Mouse (Mus musculus) frontal cortex, postnatal 36 days (tissue): ENCODE results near the gene Clasp1.
"Not testable (repeated sequence)": the region's sequence is repeated elsewhere in the genome, so short reads cannot be mapped to it uniquely, and the experiment has no call there.

Source experiments
- DNase-seq, 2 experiments: peaks; one replicate each; pipeline ENCODE4 v3.0.0; 2022; ENCODE audit warnings: low spot score in 2 of 2

Clasp1 gene

DNA sequence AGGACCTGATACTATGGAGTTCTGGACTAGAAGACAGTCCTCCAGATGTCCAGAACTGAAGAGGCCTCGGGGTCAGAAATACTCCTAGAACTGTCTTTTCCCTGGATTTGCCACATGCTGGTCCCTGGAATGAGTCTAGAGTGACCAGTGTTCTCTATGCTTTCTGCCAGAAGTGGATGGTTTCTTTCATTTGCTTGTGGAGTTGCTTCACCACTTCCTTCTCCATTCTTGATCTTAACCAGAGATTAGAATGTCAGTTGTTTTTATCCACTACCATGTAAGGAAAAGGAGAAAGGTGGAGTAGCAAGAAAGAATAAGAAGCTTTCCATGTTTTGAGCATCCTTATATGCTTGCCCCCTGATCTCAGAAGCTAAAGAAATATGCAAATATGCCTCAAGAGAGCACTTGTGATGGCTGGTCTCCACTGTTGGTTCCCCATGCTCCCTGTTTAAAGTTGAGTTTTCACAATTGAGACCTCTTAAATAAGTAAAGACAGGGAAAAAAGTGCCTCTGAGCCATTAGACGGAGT lies 191.4 kb downstream of the Clasp1 start:
- DNase-seq: no peak

GRCm38 (mm10) chr1:118581179-118581578 lies 192.3 kb downstream of the Clasp1 start:
- DNase-seq: no peak

GRCm38 (mm10) chr1:118589721-118590120 lies 200.9 kb downstream of the Clasp1 start:
- no peak for DNase-seq

DNA sequence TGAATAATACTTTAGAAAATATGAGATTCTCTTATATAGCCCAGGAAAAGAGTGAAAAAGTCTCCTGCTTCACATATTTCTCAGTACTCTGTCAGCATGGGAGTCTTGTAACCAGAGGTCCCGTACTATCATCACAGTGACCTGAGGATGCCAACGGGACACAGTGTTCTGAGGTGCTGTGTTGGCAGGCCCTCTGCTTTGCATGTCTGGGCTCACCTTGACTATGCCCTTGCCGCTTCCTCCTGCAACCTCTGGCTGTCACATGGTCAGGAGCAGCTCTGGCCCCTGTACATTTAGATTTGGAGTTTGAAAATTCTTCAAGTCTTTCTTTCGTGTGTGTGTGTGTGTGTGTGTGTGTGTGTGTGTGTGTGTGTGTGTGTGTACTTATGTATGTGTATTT lies 204.1 kb downstream of the Clasp1 start:
- no peak for DNase-seq

GRCm38 (mm10) chr1:118595395-118595794 lies 206.5 kb downstream of the Clasp1 start:
- no peak for DNase-seq

DNA sequence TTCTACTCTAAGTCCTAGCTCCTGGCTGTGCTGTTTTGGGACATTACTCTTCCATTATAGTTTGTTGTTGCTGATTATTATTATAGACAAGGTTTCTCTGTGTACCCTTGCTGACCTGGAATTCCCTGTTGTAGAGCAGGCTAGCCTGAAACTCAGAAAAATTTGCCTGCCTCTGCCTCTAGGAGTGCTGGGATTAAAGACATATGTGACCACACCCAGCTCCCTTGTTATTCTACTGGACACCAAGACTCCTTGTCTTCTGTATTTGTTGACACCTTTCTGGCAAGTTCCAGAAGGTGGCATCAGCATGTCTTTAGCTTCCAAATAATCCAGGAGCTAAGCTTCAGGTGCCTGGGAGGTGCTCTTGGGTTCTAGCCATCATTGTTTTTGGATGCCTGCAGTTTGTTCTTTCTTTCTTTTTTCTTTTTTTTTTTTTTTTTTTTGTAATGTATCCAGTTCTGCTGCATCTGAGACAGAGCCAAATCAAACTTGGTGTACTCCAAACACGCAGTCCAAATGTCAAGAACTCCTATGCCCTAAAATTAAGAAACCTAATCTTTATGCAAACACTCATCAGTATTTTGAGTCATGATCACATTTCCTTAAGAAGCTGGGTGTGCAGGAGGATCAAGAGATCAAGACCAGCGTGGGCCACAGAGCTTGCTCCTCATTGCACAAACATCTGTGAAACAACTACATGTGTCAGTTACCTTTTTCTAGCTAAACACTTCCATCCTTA lies 208.8 kb downstream of the Clasp1 start:
- no peak for DNase-seq

- no peak for DNase-seq
Measured at GRCm38 (mm10) chr1:118598339-118598738, 209.5 kb downstream of the Clasp1 start.

DNA sequence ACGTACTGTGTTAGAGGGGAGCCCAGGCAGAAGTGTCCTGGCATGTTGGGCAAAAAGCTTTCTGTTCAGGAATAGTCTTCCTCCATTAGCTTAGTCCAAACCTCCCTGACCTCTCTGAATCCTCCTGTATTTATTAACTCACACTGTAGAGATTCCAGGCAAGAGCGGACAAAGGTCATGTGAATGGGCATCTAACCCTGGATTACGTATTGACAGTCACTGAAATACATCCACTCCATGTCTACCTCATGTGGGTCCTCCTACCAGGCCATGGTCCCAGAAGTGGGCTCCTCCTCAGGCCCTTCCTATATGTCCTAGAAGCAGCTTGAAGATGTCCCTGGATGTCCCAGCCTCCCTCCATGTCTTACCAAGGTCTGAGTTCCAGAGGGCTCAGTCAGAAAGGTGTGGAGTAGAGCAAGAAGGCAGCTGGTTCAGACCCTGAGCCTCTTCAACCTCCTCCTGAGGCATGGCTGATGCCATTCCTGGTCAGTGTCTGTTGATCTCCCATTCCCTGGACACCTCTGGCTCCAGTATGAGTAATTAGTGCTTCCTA lies 224.8 kb downstream of the Clasp1 start:
- DNase-seq: no peak

GRCm38 (mm10) chr1:118621055-118621454 lies 232.2 kb downstream of the Clasp1 start:
- not testable (repeated sequence) for DNase-seq

DNA sequence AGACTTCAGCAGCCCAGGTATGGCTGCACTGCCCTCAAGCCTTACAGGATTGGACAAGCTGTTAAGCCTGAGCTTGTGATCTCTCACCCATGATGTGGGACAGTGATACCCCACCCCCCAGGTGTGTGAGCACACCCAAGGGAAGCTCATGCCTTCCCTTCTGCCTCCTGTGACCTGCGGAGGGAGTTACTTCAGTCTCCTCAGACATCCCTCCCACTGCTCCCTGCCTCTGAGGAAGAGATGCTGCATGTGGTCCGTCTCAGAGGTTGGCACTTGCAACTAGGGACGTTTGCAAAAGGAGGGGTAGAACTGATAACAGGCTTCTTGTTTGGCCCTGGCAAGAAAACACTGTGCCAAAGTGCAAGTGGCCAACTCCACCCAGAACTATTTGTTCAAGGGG lies 234.0 kb downstream of the Clasp1 start:
- no peak for DNase-seq

GRCm38 (mm10) chr1:118625461-118625860 lies 236.6 kb downstream of the Clasp1 start:
- DNase-seq: no peak

GRCm38 (mm10) chr1:118625921-118626320 lies 237.1 kb downstream of the Clasp1 start:
- no peak for DNase-seq

- no peak for DNase-seq
Measured at GRCm38 (mm10) chr1:118626452-118626851, 237.6 kb downstream of the Clasp1 start.

DNA sequence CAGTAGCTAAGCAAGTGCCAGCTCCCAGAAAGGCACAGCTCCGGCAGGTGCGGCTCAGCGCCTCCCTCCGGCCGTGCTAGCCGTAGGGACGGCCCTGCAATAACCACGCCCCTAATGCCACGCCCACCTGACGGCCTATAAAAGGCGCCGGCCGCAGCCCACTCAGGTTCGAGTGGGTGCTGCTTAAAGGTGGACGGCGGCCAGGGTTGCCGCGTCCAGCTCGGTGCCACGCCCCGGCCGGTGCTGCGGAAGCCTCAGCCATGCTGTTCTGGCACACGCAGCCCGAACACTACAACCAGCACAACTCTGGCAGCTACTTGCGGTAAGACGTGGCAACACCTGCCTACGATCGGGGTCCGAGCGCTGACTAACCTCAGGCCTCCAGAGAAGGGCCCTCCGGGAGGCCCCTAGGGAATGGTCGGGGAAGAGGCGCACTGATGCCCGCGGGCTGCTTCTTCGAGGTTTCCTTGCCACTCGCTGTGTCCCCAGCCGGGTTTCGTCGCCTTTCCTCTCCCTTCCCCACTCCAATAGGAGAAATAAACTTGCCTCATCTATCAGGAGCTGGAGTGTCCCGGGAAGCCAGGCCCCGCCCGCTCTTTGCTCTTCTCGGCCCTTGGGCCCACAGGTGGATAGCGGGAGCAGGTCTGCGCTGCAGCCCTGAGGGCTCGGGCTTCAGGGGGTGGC lies 239.1 kb downstream of the Clasp1 start, which contains the start of gene Tfcp2l1:
Tfcp2l1 (plus strand) TSS at position 165 of the 684 bp plus-strand sequence.
- peak; percentile 33 to 40 for DNase-seq

GRCm38 (mm10) chr1:118633415-118633980 lies 244.6 kb downstream of the Clasp1 start:
- no peak for DNase-seq

- DNase-seq: no peak
Measured at GRCm38 (mm10) chr1:118642296-118642999, 253.6 kb downstream of the Clasp1 start.

DNA sequence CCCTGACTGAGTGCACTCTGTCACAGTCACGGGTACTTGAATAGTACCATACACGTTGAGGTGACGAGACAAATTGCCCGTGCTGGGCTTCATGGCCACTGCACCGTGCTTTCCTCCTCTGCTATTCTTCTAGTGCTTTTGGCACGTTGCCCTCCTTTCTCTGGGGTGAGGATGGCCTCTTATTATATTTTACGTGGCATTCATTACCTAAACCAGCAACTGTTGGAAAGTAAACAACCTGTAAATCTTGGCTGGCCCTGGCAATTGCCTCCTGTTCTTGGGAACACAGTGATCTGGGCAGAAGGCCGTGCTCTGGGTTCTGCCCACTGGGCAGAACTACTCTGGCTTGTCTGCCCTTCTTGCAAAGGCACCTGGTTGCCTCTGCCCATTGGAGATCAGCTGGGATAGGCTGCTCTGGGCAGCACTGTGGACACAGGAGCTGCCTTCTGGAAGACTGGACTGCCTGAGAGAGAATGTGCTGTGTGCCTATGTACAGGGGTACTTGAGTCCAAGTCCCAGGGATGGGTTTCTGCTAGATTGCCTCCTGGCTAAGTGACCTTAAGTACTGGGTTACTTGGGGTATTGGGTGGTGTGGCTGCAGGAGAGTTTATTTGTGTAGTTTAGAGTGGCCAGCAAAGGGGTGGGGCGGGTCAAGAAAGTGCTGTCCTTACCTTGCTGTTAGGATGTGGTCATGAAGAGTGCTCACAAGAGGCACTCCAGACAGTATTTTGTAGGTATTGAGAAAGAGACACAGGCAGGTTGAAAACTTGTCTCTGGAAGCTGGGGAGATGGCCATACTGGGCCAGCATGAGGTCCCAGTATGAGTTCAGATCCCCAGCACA lies 254.5 kb downstream of the Clasp1 start:
- DNase-seq: no peak

DNA sequence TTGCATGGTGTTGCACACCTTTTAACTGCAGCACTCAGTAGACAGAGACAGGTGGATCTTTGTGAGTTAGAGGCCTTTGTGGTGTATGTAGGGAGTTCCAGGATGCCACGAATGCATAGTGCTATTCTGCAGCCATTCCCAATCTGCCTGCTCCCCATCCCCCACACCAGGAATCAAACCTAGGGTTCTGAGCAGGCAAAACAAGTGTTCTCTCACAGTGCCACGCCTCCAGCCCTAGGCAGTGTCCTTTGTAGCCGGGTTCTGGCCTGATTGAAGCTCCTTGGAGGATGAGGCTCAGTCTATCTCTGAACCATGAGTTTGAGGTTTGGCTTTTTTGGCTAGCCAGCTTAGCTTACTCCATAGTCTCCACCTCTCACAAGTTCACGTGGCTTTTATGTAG lies 256.8 kb downstream of the Clasp1 start:
- DNase-seq: no peak

- DNase-seq: no peak
Measured at GRCm38 (mm10) chr1:118648015-118648414, 259.2 kb downstream of the Clasp1 start.

DNA sequence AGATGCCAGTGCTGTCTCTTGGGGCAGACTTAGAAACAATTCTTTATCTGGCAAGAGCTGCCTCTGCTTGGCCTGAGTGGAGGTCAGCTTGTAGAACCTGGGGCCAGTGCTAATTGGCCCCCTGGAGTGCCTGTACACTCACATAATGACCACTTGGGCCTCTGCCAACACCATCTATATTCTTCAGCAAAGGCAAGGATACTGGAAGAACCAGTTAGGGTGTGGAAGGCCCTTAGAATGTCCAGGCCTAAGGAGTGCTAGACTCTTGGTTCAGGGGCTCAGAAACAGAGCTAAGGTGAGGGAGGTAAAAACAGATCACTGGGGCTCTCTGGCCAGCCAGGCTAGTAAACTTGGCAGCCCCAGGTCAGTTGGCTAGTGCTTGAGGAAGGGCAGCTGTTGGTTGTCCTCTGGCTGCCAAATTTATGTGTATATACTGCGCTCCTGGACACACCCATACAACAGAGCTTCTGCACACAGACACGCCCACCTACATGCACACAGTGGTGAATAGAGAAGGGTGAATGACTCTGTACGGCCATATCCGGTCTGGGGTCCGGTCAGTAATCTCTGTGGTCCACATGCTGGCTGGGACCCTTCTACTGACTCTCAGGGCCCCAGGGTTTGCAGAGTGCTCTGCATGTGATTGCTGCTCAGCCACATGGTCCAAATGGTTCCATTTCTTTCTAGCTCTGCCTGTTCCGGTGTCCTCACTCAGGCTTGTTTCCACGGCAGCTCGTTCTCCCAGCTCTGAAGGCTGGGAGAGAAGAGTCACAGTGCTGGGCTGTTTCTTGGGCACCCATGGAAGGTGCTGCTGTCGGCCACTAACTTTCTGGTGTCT lies 261.3 kb downstream of the Clasp1 start:
- DNase-seq: no peak
